Mouse (Mus musculus): ENCODE data around the gene Tulp2. TPM values are rescaled to one million over a fixed set of nuclear protein-coding genes. Genes with fewer than 3 reads are reported as not detected.

Tulp2 gene
- polyA plus RNA-seq, 1 experiment from 2014 or later, result not detected

- no peak for ATAC-seq
- no peak overlapping the region for H3K4me2 ChIP-seq (ENCODE audit: low read length)
- H3K9me3 ChIP-seq (ENCODE audit: control insufficient read depth, low read length), result no peaks in the 10 kb centered on the region
- WGBS, result 23% methylated on average over 3 of the region's 3 CpGs
- H3K27me3 ChIP-seq (replicated peaks; ENCODE audit: control insufficient read depth, insufficient read depth, low read length), result no peaks in the 10 kb centered on the region
- H3K36me3 ChIP-seq (ENCODE audit: control insufficient read depth, insufficient read depth), result peaks cover 10% of the 10 kb centered on the region
- no peak overlapping the region for H3K27ac ChIP-seq (ENCODE audit: low read length)
- H3K9ac ChIP-seq (replicated peaks; ENCODE audit: low read depth, low read length), result no peak overlapping the region
- no peak overlapping the region for H3K4me3 ChIP-seq (replicated peaks; ENCODE audit: low read length)
- peaks cover 13% of the 10 kb centered on the region for H3K4me1 ChIP-seq (replicated peaks; ENCODE audit: control insufficient read depth, insufficient read depth, low read length)
These were observed 9.6 kb downstream of the Tulp2 start for GRCm38 (mm10) chr7:45491264-45491663.

DNA sequence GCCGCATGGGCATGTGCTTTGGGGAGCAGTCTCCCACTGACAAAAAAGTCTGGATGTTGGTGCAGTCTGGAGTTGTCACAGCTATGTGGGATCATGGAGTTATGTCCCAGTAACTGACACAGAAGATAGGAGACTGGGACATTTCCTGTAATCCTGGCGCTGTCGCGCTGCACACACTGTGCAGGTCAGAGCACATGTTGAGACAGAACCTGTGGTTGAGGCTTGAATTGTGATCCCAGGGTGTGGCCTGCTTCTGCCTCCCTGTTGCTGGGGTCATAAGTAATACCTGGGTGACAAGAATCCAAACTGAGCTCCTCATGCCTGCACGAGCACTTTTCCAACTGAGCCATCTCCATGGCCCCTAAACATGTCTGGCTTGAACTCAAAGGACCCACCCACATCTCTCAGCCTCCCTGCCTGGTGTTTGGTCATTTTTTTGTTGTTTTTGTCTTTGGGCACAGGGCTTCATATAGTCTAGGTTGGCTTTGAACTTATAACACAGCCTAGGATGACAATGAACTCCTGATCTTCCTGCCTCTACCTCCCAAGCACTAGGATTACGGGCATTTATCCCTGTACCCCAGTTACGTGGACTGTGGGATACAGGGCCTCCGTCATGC lies 10.7 kb downstream of the Tulp2 start:
- no peak overlapping the region for H3K4me2 ChIP-seq (ENCODE audit: low read length)
- WGBS, result 95% methylated on average over 8 of the region's 8 CpGs
- no peak overlapping the region for H3K9ac ChIP-seq (replicated peaks; ENCODE audit: low read depth, low read length)
- no peak overlapping the region for H3K27ac ChIP-seq (ENCODE audit: low read length)
- H3K9me3 ChIP-seq (ENCODE audit: control insufficient read depth, low read length), result no peaks in the 10 kb centered on the region
- no peaks in the 10 kb centered on the region for H3K27me3 ChIP-seq (replicated peaks; ENCODE audit: control insufficient read depth, insufficient read depth, low read length)
- H3K36me3 ChIP-seq (ENCODE audit: control insufficient read depth, insufficient read depth), result peaks cover 13% of the 10 kb centered on the region
- H3K4me3 ChIP-seq (replicated peaks; ENCODE audit: low read length), result no peak overlapping the region
- no peak for ATAC-seq
- peaks cover 13% of the 10 kb centered on the region for H3K4me1 ChIP-seq (replicated peaks; ENCODE audit: control insufficient read depth, insufficient read depth, low read length)

DNA sequence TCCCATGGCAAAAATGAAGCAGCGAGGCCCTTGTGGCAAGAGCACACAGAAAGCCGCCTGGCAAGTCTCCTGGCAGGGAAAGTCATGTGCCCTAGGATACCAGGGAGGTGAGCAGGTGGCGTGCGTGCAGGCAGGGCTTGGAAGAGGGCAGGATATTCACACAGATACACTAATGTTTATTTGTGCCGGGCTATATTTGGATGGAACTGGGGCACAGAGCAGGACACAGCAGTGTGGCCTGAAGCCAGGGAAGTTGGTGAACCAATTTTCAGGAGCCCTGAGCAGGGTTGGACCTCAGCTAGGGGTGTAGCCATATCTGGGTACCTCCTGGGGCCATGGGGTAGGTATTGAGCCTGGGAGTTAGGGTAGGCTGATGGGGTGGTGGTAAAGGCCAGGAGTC lies 11.3 kb downstream of the Tulp2 start:
- no peak for ATAC-seq
- H3K36me3 ChIP-seq (ENCODE audit: control insufficient read depth, insufficient read depth), result peaks cover 13% of the 10 kb centered on the region
- H3K4me3 ChIP-seq (replicated peaks; ENCODE audit: low read length), result no peak overlapping the region
- H3K9me3 ChIP-seq (ENCODE audit: control insufficient read depth, low read length), result no peaks in the 10 kb centered on the region
- H3K27ac ChIP-seq (ENCODE audit: low read length), result no peak overlapping the region
- H3K9ac ChIP-seq (replicated peaks; ENCODE audit: low read depth, low read length), result no peak overlapping the region
- H3K4me1 ChIP-seq (replicated peaks; ENCODE audit: control insufficient read depth, insufficient read depth, low read length), result peaks cover 11% of the 10 kb centered on the region
- H3K27me3 ChIP-seq (replicated peaks; ENCODE audit: control insufficient read depth, insufficient read depth, low read length), result no peaks in the 10 kb centered on the region
- WGBS, result 91% methylated on average over 5 of the region's 5 CpGs
- H3K4me2 ChIP-seq (ENCODE audit: low read length), result no peak overlapping the region

DNA sequence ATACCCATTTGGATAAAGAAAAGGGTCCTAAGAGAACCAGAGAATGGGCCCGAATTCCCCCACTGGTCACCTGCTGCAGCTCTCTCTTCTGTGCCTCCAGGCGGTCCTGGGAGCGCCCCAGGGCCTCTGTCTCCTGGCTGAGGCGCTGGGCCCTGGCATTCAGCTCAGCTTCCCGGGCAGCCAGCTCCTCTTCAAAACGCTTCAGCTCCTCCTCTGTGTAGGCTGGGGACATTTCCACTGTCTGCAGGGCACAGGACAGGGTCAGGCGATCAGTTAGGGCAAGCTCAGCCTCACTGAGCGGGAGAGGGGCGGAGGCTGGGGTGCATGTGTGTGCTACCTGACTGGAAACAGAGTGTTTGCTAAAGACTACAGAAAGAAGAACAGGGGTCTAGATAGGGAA lies 12.9 kb downstream of the Tulp2 start:
- 82% methylated on average over 9 of the region's 9 CpGs for WGBS
- Histone ChIP-seq H3K9ac (replicated peaks; ENCODE audit: low read depth, low read length) (no peak overlapping the region), H3K4me2 (ENCODE audit: low read length) (no peak overlapping the region), H3K27ac (ENCODE audit: low read length) (no peak overlapping the region), H3K4me1 (replicated peaks; ENCODE audit: control insufficient read depth, insufficient read depth, low read length) (no peaks in the 10 kb centered on the region), H3K9me3 (ENCODE audit: control insufficient read depth, low read length) (no peaks in the 10 kb centered on the region), H3K4me3 (replicated peaks; ENCODE audit: low read length) (no peak overlapping the region), H3K36me3 (ENCODE audit: control insufficient read depth, insufficient read depth) (peaks cover 18% of the 10 kb centered on the region), H3K27me3 (replicated peaks; ENCODE audit: control insufficient read depth, insufficient read depth, low read length) (no peaks in the 10 kb centered on the region)
- ATAC-seq, result no peak

GRCm38 (mm10) chr7:45498427-45498826 lies 16.8 kb downstream of the Tulp2 start:
- ATAC-seq, result no peak
- WGBS, result 95% methylated on average over 6 of the region's 6 CpGs
- Histone ChIP-seq H3K4me3 (replicated peaks; ENCODE audit: low read length) (no peak overlapping the region), H3K4me2 (ENCODE audit: low read length) (no peak overlapping the region), H3K4me1 (replicated peaks; ENCODE audit: control insufficient read depth, insufficient read depth, low read length) (no peaks in the 10 kb centered on the region), H3K36me3 (ENCODE audit: control insufficient read depth, insufficient read depth) (peaks cover 17% of the 10 kb centered on the region), H3K27me3 (replicated peaks; ENCODE audit: control insufficient read depth, insufficient read depth, low read length) (no peaks in the 10 kb centered on the region), H3K27ac (ENCODE audit: low read length) (no peak overlapping the region), H3K9me3 (ENCODE audit: control insufficient read depth, low read length) (no peaks in the 10 kb centered on the region), H3K9ac (replicated peaks; ENCODE audit: low read depth, low read length) (no peak overlapping the region)

GRCm38 (mm10) chr7:45507583-45507982 lies 25.9 kb downstream of the Tulp2 start:
- H3K4me3 ChIP-seq (replicated peaks; ENCODE audit: low read length), result no peak overlapping the region
- peaks cover 16% of the 10 kb centered on the region for H3K4me1 ChIP-seq (replicated peaks; ENCODE audit: control insufficient read depth, insufficient read depth, low read length)
- no peaks in the 10 kb centered on the region for H3K27me3 ChIP-seq (replicated peaks; ENCODE audit: control insufficient read depth, insufficient read depth, low read length)
- no peak overlapping the region for H3K4me2 ChIP-seq (ENCODE audit: low read length)
- no peak overlapping the region for H3K9ac ChIP-seq (replicated peaks; ENCODE audit: low read depth, low read length)
- 91% methylated on average over 6 of the region's 6 CpGs for WGBS
- ATAC-seq, result no peak
- no peaks in the 10 kb centered on the region for H3K9me3 ChIP-seq (ENCODE audit: control insufficient read depth, low read length)
- peaks cover 3% of the 10 kb centered on the region for H3K36me3 ChIP-seq (ENCODE audit: control insufficient read depth, insufficient read depth)
- H3K27ac ChIP-seq (ENCODE audit: low read length), result no peak overlapping the region

DNA sequence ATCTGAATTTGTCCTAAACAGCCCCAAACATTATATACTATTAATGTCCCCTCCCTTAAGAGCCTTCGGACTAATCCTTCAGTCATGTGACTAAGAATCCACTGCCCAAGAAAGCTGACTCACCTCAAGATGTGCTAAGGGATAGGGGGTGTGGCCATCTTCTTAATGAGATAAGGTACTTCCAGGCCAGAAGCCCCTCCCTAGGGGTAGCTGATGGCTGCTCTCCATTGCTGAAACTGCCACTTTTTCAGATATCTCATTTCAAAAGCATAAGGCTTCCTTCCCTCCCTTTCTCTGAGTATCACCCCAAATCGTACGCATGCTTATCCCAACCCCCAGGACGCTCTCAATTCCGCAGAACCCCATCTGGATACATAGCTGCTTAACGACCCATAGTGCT lies 26.9 kb downstream of the Tulp2 start:
- H3K27ac ChIP-seq (ENCODE audit: low read length), result no peak overlapping the region
- peaks cover 16% of the 10 kb centered on the region for H3K4me1 ChIP-seq (replicated peaks; ENCODE audit: control insufficient read depth, insufficient read depth, low read length)
- peaks cover 3% of the 10 kb centered on the region for H3K36me3 ChIP-seq (ENCODE audit: control insufficient read depth, insufficient read depth)
- H3K9me3 ChIP-seq (ENCODE audit: control insufficient read depth, low read length), result no peaks in the 10 kb centered on the region
- no peak overlapping the region for H3K9ac ChIP-seq (replicated peaks; ENCODE audit: low read depth, low read length)
- no peak overlapping the region for H3K4me3 ChIP-seq (replicated peaks; ENCODE audit: low read length)
- H3K27me3 ChIP-seq (replicated peaks; ENCODE audit: control insufficient read depth, insufficient read depth, low read length), result no peaks in the 10 kb centered on the region
- no peak for ATAC-seq
- WGBS, result 82% methylated on average over 6 of the region's 6 CpGs
- H3K4me2 ChIP-seq (ENCODE audit: low read length), result no peak overlapping the region

DNA sequence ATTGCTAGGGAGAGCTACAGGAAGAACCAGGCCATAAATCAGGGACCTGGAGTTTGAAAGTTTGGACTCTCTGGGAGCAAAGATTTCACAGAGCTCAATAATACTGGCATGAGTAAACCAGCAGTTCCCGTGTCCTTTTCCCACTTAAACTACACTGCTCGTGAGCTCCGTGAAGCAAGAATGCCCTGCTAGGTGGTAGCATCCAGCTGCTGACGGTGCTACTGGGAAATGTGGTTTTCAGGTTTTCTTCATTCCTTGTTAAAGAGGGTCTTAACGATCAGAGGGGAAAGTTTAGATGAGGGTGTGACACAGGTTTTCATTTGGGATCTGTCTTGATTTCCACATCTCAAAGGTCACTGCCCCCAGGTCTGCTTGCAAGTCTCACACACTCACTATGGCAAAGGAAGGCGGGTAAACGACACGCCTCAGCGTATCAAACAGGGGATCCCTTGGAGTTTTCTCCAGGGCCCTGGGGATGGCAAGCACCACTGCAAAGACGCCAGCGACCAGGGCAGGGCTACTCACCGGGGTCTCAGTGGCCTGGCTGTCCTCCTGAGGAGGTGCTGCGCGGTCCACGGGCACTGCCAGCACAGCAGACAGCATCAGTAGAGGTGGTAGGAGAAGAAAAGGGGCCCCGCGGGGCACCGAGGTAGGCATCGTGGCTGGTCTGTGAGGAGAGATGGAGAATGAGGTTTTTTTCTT lies 27.7 kb downstream of the Tulp2 start:
- H3K27ac ChIP-seq (ENCODE audit: low read length), result no peak overlapping the region
- WGBS, result 41% methylated on average over 19 of the region's 19 CpGs
- H3K9ac ChIP-seq (replicated peaks; ENCODE audit: low read depth, low read length), result peak overlapping the region; percentile 75
- H3K9me3 ChIP-seq (ENCODE audit: control insufficient read depth, low read length), result no peaks in the 10 kb centered on the region
- peak overlapping the region; percentile 73 for H3K4me2 ChIP-seq (ENCODE audit: low read length)
- H3K4me3 ChIP-seq (replicated peaks; ENCODE audit: low read length), result peak overlapping the region; percentile 68
- no peaks in the 10 kb centered on the region for H3K27me3 ChIP-seq (replicated peaks; ENCODE audit: control insufficient read depth, insufficient read depth, low read length)
- peaks cover 3% of the 10 kb centered on the region for H3K36me3 ChIP-seq (ENCODE audit: control insufficient read depth, insufficient read depth)
- ATAC-seq, result peak; percentile 13
- peaks cover 16% of the 10 kb centered on the region for H3K4me1 ChIP-seq (replicated peaks; ENCODE audit: control insufficient read depth, insufficient read depth, low read length)

- H3K27ac ChIP-seq (ENCODE audit: low read length), result peak within 1 kb of the TSS; percentile 71
- H3K27me3 ChIP-seq (replicated peaks; ENCODE audit: control insufficient read depth, insufficient read depth, low read length), result no peaks in the 10 kb centered on the region
- H3K9me3 ChIP-seq (ENCODE audit: control insufficient read depth, low read length), result no peaks in the 10 kb centered on the region
- peak within 1 kb of the TSS; percentile 68 for H3K4me3 ChIP-seq (replicated peaks; ENCODE audit: low read length)
- H3K4me1 ChIP-seq (replicated peaks; ENCODE audit: control insufficient read depth, insufficient read depth, low read length), result peaks cover 16% of the 10 kb centered on the region
- H3K36me3 ChIP-seq (ENCODE audit: control insufficient read depth, insufficient read depth), result peaks cover 3% of the 10 kb centered on the region
- H3K4me2 ChIP-seq (ENCODE audit: low read length), result peak within 1 kb of the TSS; percentile 73
- H3K9ac ChIP-seq (replicated peaks; ENCODE audit: low read depth, low read length), result peak within 1 kb of the TSS; percentile 75
- peak; percentile 93 for ATAC-seq
- WGBS, result under 1% methylated on average over 44 of the region's 44 CpGs
These were observed 28.5 kb downstream of the Tulp2 start, which contains the start of gene Nucb1 for GRCm38 (mm10) chr7:45509912-45510787. Gene Nucb1 (minus strand): TSS chr7:45510406.

Data from forebrain, embryonic 16.5 days (tissue).